Mouse (Mus musculus) layer of hippocampus, adult 9-11 months (tissue): ENCODE results near the gene Gpr39.
A peak's percentile ranks its signal among the peaks of the same experiment; 100 is the strongest.

Experiments used
- DNase-seq: peaks from one replicate; pipeline ENCODE4 v3.0.0; 2022

Gene Gpr39

GRCm38 (mm10) chr1:125821101-125821500 lies 144.3 kb downstream of the Gpr39 start:
- DNase-seq, result no peak

- peak; percentile 70 for DNase-seq
Measured at GRCm38 (mm10) chr1:125823611-125824010, 146.8 kb downstream of the Gpr39 start.

DNA sequence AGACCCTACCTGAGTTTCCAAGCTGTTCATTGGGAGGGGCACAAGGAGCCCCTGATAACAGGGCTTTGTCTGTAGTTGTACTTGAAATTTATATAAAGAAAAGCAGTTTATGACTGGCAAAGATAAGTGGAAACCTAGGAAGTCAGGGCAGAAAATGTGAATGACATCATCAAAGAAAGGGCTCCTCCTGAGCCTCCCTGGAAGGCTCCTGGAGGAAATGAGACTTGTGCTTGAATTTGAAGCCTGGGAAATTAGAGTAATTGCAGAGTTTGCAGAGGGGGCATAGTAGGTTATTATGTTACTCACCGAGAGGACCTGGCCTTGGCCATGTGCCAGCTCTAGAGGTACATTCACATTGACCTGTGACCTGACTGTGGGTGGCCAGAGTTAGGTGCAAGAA lies 160.7 kb downstream of the Gpr39 start:
- DNase-seq, result no peak

GRCm38 (mm10) chr1:125839746-125840392 lies 163.1 kb downstream of the Gpr39 start:
- no peak for DNase-seq

DNA sequence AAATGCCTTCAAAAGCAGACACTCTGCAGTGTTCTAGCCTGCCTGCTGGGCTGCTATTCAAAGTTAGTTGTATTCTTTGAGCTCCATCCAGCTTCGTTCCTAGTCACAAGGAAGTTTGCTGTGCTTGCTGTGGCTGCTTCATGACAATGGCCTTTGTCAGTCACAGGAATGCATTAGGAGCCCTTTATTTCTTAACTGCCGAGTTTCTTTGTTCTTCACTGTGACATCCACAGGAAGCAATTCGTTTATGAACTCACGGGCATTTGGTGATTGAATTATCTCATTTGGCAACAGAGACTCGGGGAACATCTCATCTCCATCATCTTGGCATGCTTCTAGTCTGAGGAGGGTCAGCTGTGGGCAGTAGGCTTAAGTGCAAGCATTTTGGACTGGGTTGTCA lies 177.9 kb downstream of the Gpr39 start:
- DNase-seq, result no peak

GRCm38 (mm10) chr1:125858631-125859030 lies 181.8 kb downstream of the Gpr39 start:
- DNase-seq, result peak; percentile 52

- no peak for DNase-seq
Measured at GRCm38 (mm10) chr1:125870056-125870455, 193.3 kb downstream of the Gpr39 start.

DNA sequence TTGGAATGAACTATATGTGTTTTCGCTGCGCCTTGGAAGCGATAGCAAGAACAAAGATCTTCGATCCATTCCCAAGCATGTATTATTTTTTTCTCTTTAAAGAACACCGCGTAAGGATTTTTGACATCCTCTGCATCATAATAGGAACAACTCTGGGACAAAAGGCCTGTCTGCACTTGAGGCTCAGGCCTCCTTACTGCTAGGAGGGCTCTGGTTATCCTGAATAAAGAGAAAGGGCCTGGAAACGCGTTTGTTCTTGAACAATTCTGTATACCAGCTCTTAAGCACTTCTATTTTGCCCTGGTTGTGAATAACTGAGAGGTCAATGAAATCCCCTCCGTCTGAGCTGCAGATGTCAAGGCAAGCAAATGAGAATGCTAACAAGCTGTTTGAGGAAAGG lies 216.4 kb downstream of the Gpr39 start:
- no peak for DNase-seq

GRCm38 (mm10) chr1:125910211-125910870 lies 233.5 kb downstream of the Gpr39 start:
- DNase-seq, result no peak

DNA sequence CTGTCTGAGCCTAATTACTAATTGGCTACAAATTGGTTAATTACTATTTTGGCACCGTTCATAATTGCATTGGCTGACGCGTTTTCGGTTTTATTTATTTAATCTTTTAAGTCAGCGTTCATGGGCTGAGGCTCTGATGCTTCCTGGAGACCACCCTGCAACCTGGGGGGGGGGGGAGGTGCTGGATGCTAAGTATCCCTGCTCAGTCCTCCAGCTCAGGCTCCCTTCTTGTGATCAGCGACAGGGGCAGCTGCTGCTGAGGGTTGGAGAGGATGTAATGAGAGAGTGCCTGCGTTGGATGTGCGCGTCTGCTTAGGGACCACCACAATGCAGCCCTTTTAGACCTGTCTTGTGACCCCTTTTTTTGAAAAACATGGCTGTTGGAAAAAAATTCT lies 234.1 kb downstream of the Gpr39 start:
- no peak for DNase-seq

DNA sequence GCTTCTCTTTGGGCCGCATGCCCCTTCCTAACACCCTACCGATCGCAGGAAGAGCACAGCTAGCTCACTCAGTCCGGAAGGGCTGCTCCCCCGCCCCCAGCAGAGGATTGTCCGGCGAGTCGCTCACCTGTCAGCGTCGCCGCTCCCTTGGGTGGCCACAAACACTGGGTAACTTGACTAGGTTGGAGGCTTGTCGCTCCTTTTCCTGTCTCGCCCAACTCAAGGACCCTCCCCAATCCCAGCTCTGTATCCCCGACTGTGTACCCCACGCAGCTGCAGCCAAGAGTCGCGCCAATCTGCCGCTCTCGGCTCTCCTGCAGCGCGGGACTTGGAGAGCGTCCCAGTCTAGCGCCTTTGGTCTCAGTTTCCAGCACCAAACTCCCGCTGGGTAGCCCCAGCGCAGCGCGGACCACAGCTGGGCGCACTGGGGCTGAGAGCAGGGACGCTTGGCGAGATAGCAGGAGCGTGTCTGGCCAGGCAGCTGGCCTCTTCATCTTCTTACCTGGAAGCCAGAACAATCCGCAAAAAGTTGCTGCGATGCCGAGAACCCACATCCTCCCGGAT lies 234.6 kb downstream of the Gpr39 start:
- DNase-seq, result peak; percentile 24

GRCm38 (mm10) chr1:125911901-125912445 lies 235.2 kb downstream of the Gpr39 start:
- DNase-seq, result peak; percentile 58

DNA sequence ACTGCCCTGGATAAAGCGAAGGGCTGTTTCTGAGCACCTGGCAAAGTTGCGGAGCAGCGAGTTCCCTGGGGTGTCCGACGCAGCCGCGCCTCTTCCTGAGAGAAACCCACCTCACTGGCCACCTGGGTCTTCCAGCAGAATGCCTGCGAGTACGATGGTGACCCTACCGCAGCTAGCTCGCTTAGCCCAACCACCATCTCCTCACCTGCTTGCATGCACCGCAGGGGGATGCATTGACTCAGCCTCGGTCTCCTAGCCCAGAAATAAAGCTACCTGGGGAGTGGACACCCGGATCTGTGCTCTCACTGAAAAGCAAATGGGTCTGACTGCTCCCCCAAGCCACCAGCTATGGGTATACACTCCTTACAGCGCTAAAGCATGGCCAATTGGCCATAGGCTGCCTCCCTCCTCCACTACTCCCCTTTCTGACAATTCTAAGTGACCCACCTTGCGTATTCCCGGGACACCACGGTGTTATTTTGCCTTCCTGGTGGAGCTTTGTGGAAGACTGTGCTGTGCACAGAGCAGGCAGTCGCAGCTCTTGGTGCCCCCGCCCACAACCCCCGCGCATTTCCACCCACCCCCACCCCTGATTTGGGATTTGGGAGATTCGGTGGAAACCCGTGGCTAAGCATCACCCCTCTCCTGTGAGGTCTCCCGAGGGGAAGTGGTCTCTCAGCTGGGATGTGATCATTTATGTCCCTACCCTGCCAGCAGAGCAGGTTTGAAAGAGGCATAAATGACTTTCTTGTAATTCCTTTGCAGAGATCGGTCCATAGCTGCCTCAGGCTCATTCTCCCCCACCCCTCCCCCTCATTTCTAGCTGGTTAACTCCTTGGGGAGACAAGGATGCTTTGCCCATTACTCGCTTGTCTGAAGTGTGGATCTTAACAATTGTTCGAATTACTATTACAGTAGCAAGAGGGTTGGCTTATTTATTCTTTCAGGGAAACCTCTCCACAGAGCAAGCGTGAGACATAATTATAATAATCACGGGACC lies 236.1 kb downstream of the Gpr39 start, which contains the start of gene Lypd1:
TSS of gene Lypd1 (minus strand) at position 501 of the 1,000 bp plus-strand sequence.
- peak; percentile 3 for DNase-seq

DNA sequence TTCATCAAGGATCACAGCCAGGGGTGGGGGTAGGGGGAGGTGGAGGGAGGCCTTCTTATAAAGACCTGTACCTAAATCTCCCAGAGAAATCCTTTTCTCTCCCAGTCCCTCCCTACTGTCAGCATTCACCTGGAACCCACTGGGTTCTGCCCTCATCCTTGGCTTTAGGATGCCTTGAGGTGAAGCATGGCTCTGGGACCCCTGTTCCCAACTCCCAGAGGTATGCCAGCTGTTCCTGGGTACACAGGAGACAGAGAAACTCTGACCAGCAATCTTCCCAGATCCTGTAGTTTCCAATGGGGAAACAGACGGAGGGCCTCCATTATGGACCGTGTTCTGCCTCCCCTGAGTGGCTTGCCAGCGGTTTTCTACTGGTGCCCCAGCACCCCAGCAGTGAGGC lies 243.9 kb downstream of the Gpr39 start:
- no peak for DNase-seq

DNA sequence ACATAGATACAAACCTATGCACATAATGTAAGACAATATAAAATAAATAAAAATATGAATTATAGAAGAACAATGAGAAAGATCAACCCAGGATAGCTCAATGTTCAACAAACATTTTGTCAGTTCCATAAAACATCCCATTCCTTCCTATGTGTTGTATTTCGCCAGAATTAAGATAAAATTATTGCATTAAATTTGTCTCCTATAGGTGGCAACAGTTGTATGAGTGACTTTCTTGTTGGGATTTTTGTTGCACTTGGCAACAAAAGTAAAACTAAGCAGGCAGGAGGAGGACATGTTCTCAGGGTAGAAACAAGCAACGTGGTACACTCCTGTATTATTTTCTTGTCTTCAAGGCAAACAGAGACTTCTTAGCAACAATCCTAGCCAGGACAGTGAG lies 246.3 kb downstream of the Gpr39 start:
- no peak for DNase-seq
